Mouse (Mus musculus): ENCODE data around the gene Miga2.

GRCm38 (mm10) chr2:30429156-30429555 is 65.1 kb downstream of the Miga2 start:
- TF ChIP-seq CTCF (IDR thresholded peaks at IDR 0.05): peak; percentile 17; the same call in 1 of the 2 replicates
- TF ChIP-seq EP300 (IDR thresholded peaks at IDR 0.05): no peak
